Mouse (Mus musculus): ENCODE data around the gene Slfn5.
"Not testable (repeated sequence)": the region's sequence is repeated elsewhere in the genome, so short reads cannot be mapped to it uniquely, and the experiment has no call there.

Gene Slfn5

GRCm38 (mm10) chr11:82945636-82946035, 5.5 kb upstream of the Slfn5 start:
- no peak for DNase-seq (ENCODE audit: low read depth, low spot score)

- DNase-seq (ENCODE audit: low read depth, low spot score), result no peak
Measured at GRCm38 (mm10) chr11:82947457-82947856, 3.7 kb upstream of the Slfn5 start.

GRCm38 (mm10) chr11:82949036-82949435, 2.1 kb upstream of the Slfn5 start:
- no peak for DNase-seq (ENCODE audit: low read depth, low spot score)

- DNase-seq (ENCODE audit: low read depth, low spot score), result peak; percentile 48
Measured at GRCm38 (mm10) chr11:82951865-82952611, 889 bp downstream of the Slfn5 start.

GRCm38 (mm10) chr11:82952612-82953542, 1.7 kb downstream of the Slfn5 start:
- DNase-seq (ENCODE audit: low read depth, low spot score), result no peak

- no peak for DNase-seq (ENCODE audit: low read depth, low spot score)
Measured at GRCm38 (mm10) chr11:82954631-82955030, 3.5 kb downstream of the Slfn5 start.

- DNase-seq (ENCODE audit: low read depth, low spot score), result no peak
Measured at GRCm38 (mm10) chr11:82956925-82957324, 5.8 kb downstream of the Slfn5 start.

GRCm38 (mm10) chr11:82959613-82960012, 8.5 kb downstream of the Slfn5 start:
- peak; percentile 55 for DNase-seq (ENCODE audit: low read depth, low spot score)

GRCm38 (mm10) chr11:82961743-82962142, 10.6 kb downstream of the Slfn5 start:
- no peak for DNase-seq (ENCODE audit: low read depth, low spot score)

GRCm38 (mm10) chr11:82962215-82962614, 11.1 kb downstream of the Slfn5 start:
- no peak for DNase-seq (ENCODE audit: low read depth, low spot score)

GRCm38 (mm10) chr11:82970712-82971589, 19.8 kb downstream of the Slfn5 start:
- no peak for DNase-seq (ENCODE audit: low read depth, low spot score)

GRCm38 (mm10) chr11:82971590-82971974, 20.4 kb downstream of the Slfn5 start:
- DNase-seq (ENCODE audit: low read depth, low spot score), result no peak

GRCm38 (mm10) chr11:82973916-82974315, 22.8 kb downstream of the Slfn5 start:
- DNase-seq (ENCODE audit: low read depth, low spot score), result no peak

- DNase-seq (ENCODE audit: low read depth, low spot score), result not testable (repeated sequence)
Measured at GRCm38 (mm10) chr11:82982409-82982808, 31.3 kb downstream of the Slfn5 start.

GRCm38 (mm10) chr11:82983193-82983592, 32.0 kb downstream of the Slfn5 start:
- DNase-seq (ENCODE audit: low read depth, low spot score), result no peak

- DNase-seq (ENCODE audit: low read depth, low spot score), result no peak
Measured at GRCm38 (mm10) chr11:82987621-82988020, 36.5 kb downstream of the Slfn5 start.

GRCm38 (mm10) chr11:82989357-82989756, 38.2 kb downstream of the Slfn5 start:
- DNase-seq (ENCODE audit: low read depth, low spot score), result no peak

GRCm38 (mm10) chr11:82990612-82991385, 39.6 kb downstream of the Slfn5 start:
- DNase-seq (ENCODE audit: low read depth, low spot score), result not testable (repeated sequence)

GRCm38 (mm10) chr11:82991469-82992166, 40.5 kb downstream of the Slfn5 start, which contains the start of gene Slfn9:
Slfn9 (minus strand) TSS chr11:82991830.
- DNase-seq (ENCODE audit: low read depth, low spot score), result peak; percentile 54

GRCm38 (mm10) chr11:83013356-83013755, 62.2 kb downstream of the Slfn5 start:
- no peak for DNase-seq (ENCODE audit: low read depth, low spot score)

Measured in ES-CJ7 (cell line).